Mouse (Mus musculus) forebrain, embryonic 12.5 days (tissue): ENCODE measurements at regions not wholly inside any gene's neighbourhood (a gene's known extent, or its start where the extent isn't known, plus 50 kb on each side); places are given as distances from the start of the nearest gene placed in this dataset.

Experiments used
- ATAC-seq: fragments of 200-750 bp; cut with Nextera tagmentation; 2 replicates; pipeline ENCODE4 v1.8.0; 2017; ENCODE audit warnings: moderate TSS enrichment; ENCODE audit not compliant: low FRiP score
- H3K27ac ChIP-seq: fragments of 300-500 bp; sonication (generic); 2 replicates; pipeline ENCODE4 v1.5.1; 2016; ENCODE audit warnings: mild to moderate bottlenecking
- H3K27me3 ChIP-seq: fragments of 300-500 bp; sonication (generic); 2 replicates; pipeline ENCODE4 v1.6.1; 2016; ENCODE audit warnings: mild to moderate bottlenecking
- H3K36me3 ChIP-seq: fragments of 300-500 bp; sonication (generic); replicated peaks from 2 replicates; pipeline ENCODE4 v1.6.1; 2016; ENCODE audit warnings: mild to moderate bottlenecking
- H3K4me1 ChIP-seq: fragments of 300-500 bp; sonication (generic); 2 replicates; pipeline ENCODE4 v1.6.1; 2016
- H3K4me2 ChIP-seq: fragments of 300-500 bp; sonication (generic); 2 replicates; pipeline ENCODE4 v1.6.1; 2016; ENCODE audit warnings: mild to moderate bottlenecking, moderate library complexity
- H3K4me3 ChIP-seq: fragments of 300-500 bp; sonication (generic); replicated peaks from 2 replicates; pipeline ENCODE4 v1.5.1; 2016; ENCODE audit warnings: mild to moderate bottlenecking
- H3K9ac ChIP-seq: fragments of 300-500 bp; sonication (generic); 2 replicates; pipeline ENCODE4 v1.6.1; 2016; ENCODE audit warnings: mild to moderate bottlenecking
- H3K9me3 ChIP-seq: fragments of 300-500 bp; sonication (generic); 2 replicates; pipeline ENCODE4 v1.6.1; 2016
- WGBS: fragments of 180-500 bp; shearing (Covaris S2); methylation state at CpG from one replicate; pipeline ENCODE4 v1.1.7; 2016; 5-methylcytosine and 5-hydroxymethylcytosine counted together

GRCm38 (mm10) chr14:114855055-114855740, 236.8 kb upstream of the Gpc5 start:
- H3K4me3 ChIP-seq: no peak overlapping the region
- no peaks in the 10 kb centered on the region for H3K36me3 ChIP-seq
- WGBS: 12% methylated on average over 12 of the region's 12 CpGs
- peaks cover 23% of the 10 kb centered on the region for H3K27me3 ChIP-seq
- ATAC-seq: peak; percentile 15; the same call in 1 of the 2 replicates
- H3K4me1 ChIP-seq: peaks cover 18% of the 10 kb centered on the region
- no peak overlapping the region for H3K27ac ChIP-seq
- no peaks in the 10 kb centered on the region for H3K9me3 ChIP-seq
- no peak overlapping the region for H3K4me2 ChIP-seq
- no peak overlapping the region for H3K9ac ChIP-seq

DNA sequence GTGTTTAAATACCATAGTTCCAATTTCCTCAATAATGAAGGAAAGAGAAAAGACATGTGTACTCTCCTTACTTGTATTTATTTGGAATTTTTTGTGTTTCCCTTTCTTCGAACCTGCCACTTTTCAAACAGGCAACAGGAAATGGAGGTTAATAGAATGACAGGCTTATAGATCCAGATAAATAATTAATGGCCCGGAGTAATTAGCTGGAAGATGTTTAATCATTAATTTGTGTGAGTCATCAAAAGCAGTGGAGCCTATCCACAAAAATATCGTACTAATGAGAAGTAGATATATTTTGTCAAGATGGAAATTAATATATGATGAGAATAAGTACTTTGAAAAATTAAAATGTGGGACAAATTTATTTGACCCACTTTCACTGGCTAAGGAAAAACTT, 236.3 kb upstream of the Gpc5 start:
- Histone ChIP-seq H3K9ac (no peak overlapping the region), H3K9me3 (no peaks in the 10 kb centered on the region), H3K36me3 (no peaks in the 10 kb centered on the region), H3K4me2 (no peak overlapping the region), H3K27me3 (peaks cover 23% of the 10 kb centered on the region), H3K4me3 (no peak overlapping the region), H3K27ac (no peak overlapping the region), H3K4me1 (peaks cover 18% of the 10 kb centered on the region)
- WGBS: 34% methylated on average over 3 of the region's 3 CpGs
- no peak for ATAC-seq

DNA sequence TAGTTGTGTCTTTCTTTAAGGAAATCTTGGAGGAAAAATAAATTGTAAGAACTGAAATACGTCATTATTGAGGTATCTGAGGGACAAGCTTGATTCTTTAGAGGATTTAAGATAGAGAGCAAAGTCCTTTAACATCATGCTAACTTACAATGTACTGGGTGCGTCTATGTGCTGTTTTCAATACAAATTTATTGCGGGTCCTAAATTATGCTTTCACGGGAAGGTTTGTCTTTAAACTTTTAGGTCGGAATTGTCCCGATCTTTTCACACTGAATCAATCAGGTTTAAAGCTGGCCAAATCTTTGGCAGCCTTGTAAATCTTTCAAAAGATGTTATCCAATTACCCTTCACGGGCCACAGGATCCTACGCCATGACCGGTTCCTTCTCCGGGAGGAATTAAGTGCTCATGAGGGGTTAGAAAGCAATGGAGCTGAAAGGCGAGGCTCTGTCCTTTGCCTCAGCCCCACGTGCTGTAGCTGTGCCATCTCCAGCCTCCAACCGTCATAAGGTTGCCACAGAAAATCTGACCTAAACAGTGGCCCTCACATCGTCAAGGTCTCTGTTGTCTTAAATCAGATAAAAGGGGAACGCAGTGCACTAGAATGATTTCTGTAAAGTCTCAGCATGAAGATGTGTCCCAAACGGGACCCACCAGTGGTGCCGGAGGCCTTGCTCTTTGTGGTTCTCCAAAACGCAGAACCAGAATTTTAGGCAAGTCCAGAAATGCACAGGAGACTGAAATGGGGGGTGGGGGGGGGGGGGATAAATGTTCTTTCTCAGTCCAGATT, 235.6 kb upstream of the Gpc5 start:
- no peaks in the 10 kb centered on the region for H3K36me3 ChIP-seq
- no peak overlapping the region for H3K4me3 ChIP-seq
- no peaks in the 10 kb centered on the region for H3K9me3 ChIP-seq
- WGBS: 19% methylated on average over 18 of the region's 18 CpGs
- H3K27me3 ChIP-seq: peaks cover 23% of the 10 kb centered on the region
- H3K4me1 ChIP-seq: peaks cover 18% of the 10 kb centered on the region
- ATAC-seq: no peak
- H3K4me2 ChIP-seq: peak overlapping the region; percentile 19
- H3K27ac ChIP-seq: no peak overlapping the region
- no peak overlapping the region for H3K9ac ChIP-seq

DNA sequence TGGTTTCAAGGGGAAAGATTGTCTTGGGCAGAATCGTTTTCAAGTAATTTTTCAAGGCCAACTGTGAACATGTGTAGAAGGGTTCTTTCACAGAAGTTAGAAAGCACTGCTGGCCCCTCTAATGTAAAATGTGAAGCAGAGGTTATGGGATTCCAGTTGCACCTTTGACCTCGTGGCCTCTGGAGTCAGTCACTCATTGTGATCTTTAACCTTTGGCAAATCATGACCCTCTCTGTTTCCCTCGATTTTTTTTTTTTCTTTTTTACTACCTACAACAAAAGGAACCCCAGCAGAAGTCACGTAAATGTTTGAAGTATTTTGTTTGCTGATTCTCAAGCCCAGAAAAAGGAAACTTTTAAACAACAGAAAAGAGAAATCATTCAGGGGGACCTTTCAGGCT, 234.8 kb upstream of the Gpc5 start:
- 14% methylated on average over 4 of the region's 4 CpGs for WGBS
- Histone ChIP-seq H3K9ac (no peak overlapping the region), H3K4me3 (no peak overlapping the region), H3K36me3 (no peaks in the 10 kb centered on the region), H3K9me3 (no peaks in the 10 kb centered on the region), H3K4me2 (no peak overlapping the region), H3K27ac (no peak overlapping the region), H3K27me3 (peaks cover 23% of the 10 kb centered on the region), H3K4me1 (peaks cover 18% of the 10 kb centered on the region)
- ATAC-seq: no peak

DNA sequence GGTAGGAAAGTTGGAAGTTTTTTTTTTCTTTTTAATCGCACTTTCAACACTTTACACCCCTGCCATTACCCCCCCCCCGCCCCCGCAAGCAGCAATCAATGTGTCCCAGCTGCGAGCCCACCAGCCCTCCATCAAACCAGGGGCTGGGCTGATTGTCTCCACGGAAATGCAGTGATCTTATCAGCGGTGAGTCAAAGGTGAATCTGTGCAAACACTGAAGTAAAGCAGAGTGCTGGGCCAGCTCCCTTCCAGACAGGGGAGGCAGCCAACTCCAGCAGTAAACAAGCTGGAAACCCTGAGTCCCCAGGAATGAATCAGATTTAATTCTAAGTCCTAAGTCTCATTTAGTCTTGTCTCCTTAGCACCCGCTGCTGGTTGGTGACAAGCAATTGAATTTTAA, 234.3 kb upstream of the Gpc5 start:
- Histone ChIP-seq H3K27ac (no peak overlapping the region), H3K27me3 (peaks cover 21% of the 10 kb centered on the region), H3K4me3 (no peak overlapping the region), H3K9me3 (no peaks in the 10 kb centered on the region), H3K36me3 (no peaks in the 10 kb centered on the region), H3K4me1 (peaks cover 18% of the 10 kb centered on the region), H3K4me2 (no peak overlapping the region), H3K9ac (no peak overlapping the region)
- no peak; the same call in 1 of the 2 replicates for ATAC-seq
- 8% methylated on average over 7 of the region's 7 CpGs for WGBS

DNA sequence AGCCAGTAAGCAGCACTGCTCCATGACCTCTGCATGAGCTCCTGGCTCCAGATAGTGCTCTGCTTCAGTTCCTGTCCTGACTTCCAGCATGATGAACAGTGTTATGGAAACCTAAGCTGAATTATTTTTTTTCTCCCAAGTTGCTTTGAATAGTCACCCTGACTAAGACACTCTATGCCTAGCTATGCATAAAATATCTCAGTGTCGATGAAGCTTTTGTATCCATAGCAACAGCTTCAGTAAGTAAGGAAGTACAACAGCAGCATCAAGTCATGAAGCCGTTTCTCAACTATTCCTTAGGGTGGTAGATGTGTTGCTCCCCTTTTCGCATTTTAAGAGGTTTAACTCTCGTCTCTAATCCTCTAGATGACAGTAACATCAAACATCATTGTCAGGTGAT, 228.4 kb upstream of the Gpc5 start:
- no peak overlapping the region for H3K9ac ChIP-seq
- no peak overlapping the region for H3K4me3 ChIP-seq
- no peaks in the 10 kb centered on the region for H3K36me3 ChIP-seq
- H3K27ac ChIP-seq: no peak overlapping the region
- ATAC-seq: no peak
- H3K9me3 ChIP-seq: no peaks in the 10 kb centered on the region
- no peaks in the 10 kb centered on the region for H3K4me1 ChIP-seq
- WGBS: 85% methylated on average over 4 of the region's 4 CpGs
- H3K4me2 ChIP-seq: no peak overlapping the region
- H3K27me3 ChIP-seq: peaks cover 4% of the 10 kb centered on the region; the same call in 1 of the 2 replicates

DNA sequence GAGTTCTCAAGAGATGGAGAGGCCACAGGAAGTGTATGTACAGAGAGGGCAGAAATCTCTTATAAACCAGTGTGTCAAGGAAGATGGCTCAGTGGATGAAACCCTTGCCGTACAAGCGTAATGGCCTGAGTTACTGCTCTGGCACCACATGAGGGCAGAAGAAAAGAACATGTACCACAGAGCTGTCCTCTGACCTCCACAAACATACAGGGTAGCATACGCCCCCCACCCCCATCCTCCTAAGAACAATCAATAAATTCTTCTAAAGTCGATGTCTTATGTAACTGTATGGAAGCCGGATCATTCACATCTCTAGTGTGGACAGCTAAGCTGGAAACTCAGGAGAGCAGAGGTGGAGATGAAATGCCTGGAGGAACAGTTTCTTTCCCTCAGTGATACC, 227.9 kb upstream of the Gpc5 start:
- Histone ChIP-seq H3K9me3 (no peaks in the 10 kb centered on the region), H3K4me3 (no peak overlapping the region), H3K4me1 (no peaks in the 10 kb centered on the region), H3K36me3 (no peaks in the 10 kb centered on the region), H3K27ac (no peak overlapping the region), H3K9ac (no peak overlapping the region), H3K27me3 (peaks cover 4% of the 10 kb centered on the region; the same call in 1 of the 2 replicates), H3K4me2 (no peak overlapping the region)
- ATAC-seq: no peak
- WGBS: 96% methylated on average over 5 of the region's 5 CpGs

DNA sequence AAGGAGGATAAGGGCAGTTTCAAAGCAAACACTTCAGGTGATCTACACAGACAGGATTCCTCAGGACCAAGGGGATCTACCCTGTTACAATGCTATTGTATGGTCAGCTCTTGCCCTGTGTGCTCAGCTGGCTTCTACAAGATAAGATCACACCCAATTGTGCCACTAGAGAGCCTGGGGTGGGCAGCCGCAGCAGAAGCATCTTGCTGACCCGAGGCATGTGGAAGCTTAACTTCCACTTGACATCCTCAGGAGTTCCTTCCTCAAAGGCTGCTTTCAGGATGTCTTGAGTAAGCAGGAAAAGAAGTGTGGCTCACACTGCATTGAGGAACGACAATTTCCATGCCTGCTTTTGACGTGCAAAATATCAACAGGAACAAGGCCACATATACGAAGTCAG, 222.8 kb upstream of the Gpc5 start:
- ATAC-seq: no peak
- Histone ChIP-seq H3K9me3 (no peaks in the 10 kb centered on the region), H3K36me3 (no peaks in the 10 kb centered on the region), H3K4me2 (no peak overlapping the region), H3K27me3 (no peaks in the 10 kb centered on the region), H3K9ac (no peak overlapping the region), H3K4me3 (no peak overlapping the region), H3K27ac (no peak overlapping the region), H3K4me1 (no peaks in the 10 kb centered on the region)
- 48% methylated on average over 5 of the region's 5 CpGs for WGBS

- no peaks in the 10 kb centered on the region for H3K9me3 ChIP-seq
- H3K36me3 ChIP-seq: no peaks in the 10 kb centered on the region
- H3K4me2 ChIP-seq: no peak overlapping the region
- 69% methylated on average over 3 of the region's 3 CpGs for WGBS
- no peak for ATAC-seq
- no peaks in the 10 kb centered on the region for H3K27me3 ChIP-seq
- H3K9ac ChIP-seq: no peak overlapping the region
- H3K27ac ChIP-seq: no peak overlapping the region
- H3K4me3 ChIP-seq: no peak overlapping the region
- peaks cover 4% of the 10 kb centered on the region; the same call in 1 of the 2 replicates for H3K4me1 ChIP-seq
Observed at GRCm38 (mm10) chr14:114875101-114875500, 216.9 kb upstream of the Gpc5 start.

DNA sequence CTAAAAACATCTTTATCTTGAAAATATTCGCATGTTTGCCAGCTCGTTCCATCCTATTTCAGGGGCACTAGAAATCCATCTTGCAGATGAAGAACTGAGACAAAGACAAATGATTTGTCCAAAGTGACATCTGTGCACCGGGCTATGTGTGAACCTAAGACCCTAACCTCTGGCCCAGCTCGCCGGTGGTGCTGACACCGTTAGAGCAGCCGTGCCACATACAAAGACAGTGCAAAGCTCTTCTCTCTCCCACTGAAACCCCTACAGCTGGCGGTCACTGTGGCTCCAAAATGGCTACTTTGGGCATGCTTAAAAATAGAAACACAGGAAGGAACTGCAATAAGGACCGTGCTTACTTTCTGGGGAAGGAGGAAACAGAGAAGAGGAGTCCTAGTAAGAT, 215.6 kb upstream of the Gpc5 start:
- 74% methylated on average over 9 of the region's 9 CpGs for WGBS

DNA sequence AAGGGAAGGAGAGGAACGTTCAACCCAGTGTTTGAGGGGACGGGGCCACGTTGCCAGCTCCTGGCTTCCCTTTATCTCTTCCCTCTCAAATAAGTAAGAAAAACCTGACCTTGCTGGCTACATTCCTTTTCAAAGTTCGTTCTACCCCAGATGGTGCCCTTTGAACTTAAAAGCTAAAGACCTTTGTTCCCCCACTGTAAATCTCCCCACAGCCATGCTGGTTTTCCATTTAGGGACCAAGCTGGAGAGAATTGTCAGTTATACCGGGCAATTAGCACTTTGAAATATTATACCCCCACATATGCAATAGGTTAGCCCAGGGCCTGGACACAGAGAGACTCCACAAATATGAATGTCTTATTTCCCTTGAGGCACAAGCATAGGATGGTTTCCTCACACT, 214.5 kb upstream of the Gpc5 start:
- Histone ChIP-seq H3K27ac (no peak overlapping the region), H3K4me1 (peaks cover 4% of the 10 kb centered on the region; the same call in 1 of the 2 replicates), H3K4me3 (no peak overlapping the region), H3K36me3 (no peaks in the 10 kb centered on the region), H3K27me3 (no peaks in the 10 kb centered on the region), H3K9ac (no peak overlapping the region), H3K4me2 (no peak overlapping the region), H3K9me3 (no peaks in the 10 kb centered on the region)
- WGBS: 48% methylated on average over 5 of the region's 5 CpGs
- no peak for ATAC-seq

More for the DNA sequence above, 215.6 kb upstream of the Gpc5 start:
- no peak overlapping the region for H3K4me3 ChIP-seq
- H3K4me2 ChIP-seq: no peak overlapping the region
- H3K9me3 ChIP-seq: no peaks in the 10 kb centered on the region
- no peak overlapping the region for H3K27ac ChIP-seq
- no peak for ATAC-seq
- peaks cover 4% of the 10 kb centered on the region; the same call in 1 of the 2 replicates for H3K4me1 ChIP-seq
- no peaks in the 10 kb centered on the region for H3K36me3 ChIP-seq
- no peaks in the 10 kb centered on the region for H3K27me3 ChIP-seq
- no peak overlapping the region for H3K9ac ChIP-seq

DNA sequence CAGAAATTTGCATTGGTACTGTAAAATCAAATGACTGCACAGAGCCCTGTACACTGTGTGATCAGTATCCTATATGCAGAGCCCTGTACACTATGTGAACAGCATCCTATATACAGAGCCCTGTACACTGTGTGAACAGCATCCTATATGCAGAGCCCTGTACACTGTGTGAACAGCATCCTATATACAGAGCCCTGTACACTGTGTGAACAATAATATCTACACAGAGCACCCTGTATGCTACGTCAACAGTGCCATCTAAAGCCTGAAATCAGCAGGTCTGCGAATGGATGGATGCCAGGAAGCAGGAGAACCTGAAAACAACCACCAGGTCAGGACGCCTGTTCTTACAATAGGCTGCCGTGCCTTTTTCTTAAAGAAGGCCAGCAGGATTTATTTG, 211.7 kb upstream of the Gpc5 start:
- 71% methylated on average over 4 of the region's 4 CpGs for WGBS
- no peaks in the 10 kb centered on the region for H3K27me3 ChIP-seq
- no peak overlapping the region for H3K27ac ChIP-seq
- no peaks in the 10 kb centered on the region for H3K9me3 ChIP-seq
- H3K4me1 ChIP-seq: peaks cover 4% of the 10 kb centered on the region; the same call in 1 of the 2 replicates
- H3K9ac ChIP-seq: no peak overlapping the region
- no peak; the same call in 1 of the 2 replicates for ATAC-seq
- H3K4me2 ChIP-seq: no peak overlapping the region
- H3K4me3 ChIP-seq: no peak overlapping the region
- H3K36me3 ChIP-seq: no peaks in the 10 kb centered on the region

- 85% methylated on average over 2 of the region's 2 CpGs for WGBS
- H3K4me3 ChIP-seq: no peak overlapping the region
Observed at GRCm38 (mm10) chr14:114904109-114904508, 187.9 kb upstream of the Gpc5 start.

More at GRCm38 (mm10) chr14:114904109-114904508, 187.9 kb upstream of the Gpc5 start:
- no peaks in the 10 kb centered on the region for H3K27me3 ChIP-seq
- no peak overlapping the region for H3K4me2 ChIP-seq
- no peak overlapping the region for H3K9ac ChIP-seq
- no peaks in the 10 kb centered on the region for H3K4me1 ChIP-seq
- H3K27ac ChIP-seq: no peak overlapping the region
- H3K36me3 ChIP-seq: no peaks in the 10 kb centered on the region
- no peak for ATAC-seq
- H3K9me3 ChIP-seq: no peaks in the 10 kb centered on the region
